Mouse (Mus musculus): Measurements from ENCODE around the gene Stmn3.

DNA sequence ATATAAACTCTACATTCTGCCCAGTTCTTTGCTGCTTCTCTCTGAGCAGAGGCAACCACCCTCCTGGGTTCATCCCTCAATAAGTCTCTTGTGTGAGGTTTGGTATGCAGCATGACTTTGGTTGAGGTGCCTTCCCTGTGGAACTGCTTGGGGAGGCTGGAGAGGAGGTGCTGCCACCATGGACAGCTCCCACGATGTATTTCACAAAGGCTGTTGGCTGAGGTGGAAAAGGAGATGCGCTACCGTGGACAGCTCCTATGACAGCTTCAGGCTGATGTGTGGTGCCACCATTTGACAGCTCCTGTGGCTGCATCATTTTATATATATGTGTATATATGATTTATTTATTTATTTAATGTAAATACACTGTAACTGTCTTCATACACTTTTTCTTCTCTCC lies 12.3 kb downstream of the Stmn3 start:
- TF ChIP-seq TAL1 (IDR thresholded peaks at IDR 0.05; ENCODE audit: low read length) (no peak), GATA1 (IDR thresholded peaks at IDR 0.05; ENCODE audit: low read length) (no peak)
